Mouse (Mus musculus): ENCODE data around the gene Srsf4. TPM values are rescaled to one million over a fixed set of nuclear protein-coding genes. Genes with fewer than 3 reads are reported as not detected.

Srsf4 gene
- polyA plus RNA-seq, 1 experiment from 2014 or later: 140 TPM

GRCm38 (mm10) chr4:131919506-131920140, 46.2 kb downstream of the Srsf4 start:
- ATAC-seq (ENCODE audit: insufficient number of reproducible peaks, low FRiP score, low TSS enrichment, low read depth) (no peak), DNase-seq (ENCODE audit: low spot score) (no peak)
- Histone ChIP-seq H3K27me3 (ENCODE audit: control insufficient read depth, insufficient read depth, low read length) (peaks cover 20% of the 10 kb centered on the region), H3K4me1 (ENCODE audit: control insufficient read depth, insufficient read depth, low read length) (peaks cover 64% of the 10 kb centered on the region), H3K27ac (replicated peaks; ENCODE audit: low read depth, low read length) (peak overlapping the region; percentile 78), H3K4me2 (ENCODE audit: low read depth, severe bottlenecking) (peak overlapping the region; percentile 85), H3K9ac (ENCODE audit: low read length) (peak overlapping the region; percentile 66; the same call in 1 of the 2 replicates), H3K4me3 (ENCODE audit: low read depth, low read length) (peak overlapping the region; percentile 53), H3K36me3 (ENCODE audit: control insufficient read depth, insufficient read depth, low read length) (no peaks in the 10 kb centered on the region; the same call in 1 of the 2 replicates), H3K9me3 (ENCODE audit: control insufficient read depth, low read length) (no peaks in the 10 kb centered on the region)
- 3% methylated on average over 15 of the region's 15 CpGs for WGBS

GRCm38 (mm10) chr4:131920141-131920594, 46.8 kb downstream of the Srsf4 start:
- peaks cover 20% of the 10 kb centered on the region for H3K27me3 ChIP-seq (ENCODE audit: control insufficient read depth, insufficient read depth, low read length)
- ATAC-seq (ENCODE audit: insufficient number of reproducible peaks, low FRiP score, low TSS enrichment, low read depth) (no peak), DNase-seq (ENCODE audit: low spot score) (peak; percentile 81)
- H3K27ac ChIP-seq (replicated peaks; ENCODE audit: low read depth, low read length): peak overlapping the region; percentile 78
- H3K9me3 ChIP-seq (ENCODE audit: control insufficient read depth, low read length): no peaks in the 10 kb centered on the region
- peak overlapping the region; percentile 53 for H3K4me3 ChIP-seq (ENCODE audit: low read depth, low read length)
- H3K36me3 ChIP-seq (ENCODE audit: control insufficient read depth, insufficient read depth, low read length): no peaks in the 10 kb centered on the region; the same call in 1 of the 2 replicates
- peak overlapping the region; percentile 85 for H3K4me2 ChIP-seq (ENCODE audit: low read depth, severe bottlenecking)
- under 1% methylated on average over 43 of the region's 51 CpGs for WGBS
- H3K4me1 ChIP-seq (ENCODE audit: control insufficient read depth, insufficient read depth, low read length): peaks cover 61% of the 10 kb centered on the region
- peak overlapping the region; percentile 66 for H3K9ac ChIP-seq (ENCODE audit: low read length)

GRCm38 (mm10) chr4:131920595-131921351, 47.4 kb downstream of the Srsf4 start:
- Histone ChIP-seq H3K9ac (ENCODE audit: low read length) (peak overlapping the region; percentile 66), H3K4me1 (ENCODE audit: control insufficient read depth, insufficient read depth, low read length) (peaks cover 61% of the 10 kb centered on the region), H3K27ac (replicated peaks; ENCODE audit: low read depth, low read length) (peak overlapping the region; percentile 78), H3K9me3 (ENCODE audit: control insufficient read depth, low read length) (no peaks in the 10 kb centered on the region), H3K4me2 (ENCODE audit: low read depth, severe bottlenecking) (peak overlapping the region; percentile 85), H3K36me3 (ENCODE audit: control insufficient read depth, insufficient read depth, low read length) (peaks cover 3% of the 10 kb centered on the region; the same call in 1 of the 2 replicates), H3K27me3 (ENCODE audit: control insufficient read depth, insufficient read depth, low read length) (peaks cover 20% of the 10 kb centered on the region), H3K4me3 (ENCODE audit: low read depth, low read length) (peak overlapping the region; percentile 53)
- WGBS: under 1% methylated on average over 70 of the region's 76 CpGs
- ATAC-seq (ENCODE audit: insufficient number of reproducible peaks, low FRiP score, low TSS enrichment, low read depth): no peak
- peak; percentile 84 for DNase-seq (ENCODE audit: low spot score)

- H3K36me3 ChIP-seq (ENCODE audit: control insufficient read depth, insufficient read depth, low read length): peaks cover 8% of the 10 kb centered on the region; the same call in 1 of the 2 replicates
- peak; percentile 50 for DNase-seq (ENCODE audit: low spot score)
- H3K27me3 ChIP-seq (ENCODE audit: control insufficient read depth, insufficient read depth, low read length): peaks cover 20% of the 10 kb centered on the region
- peak within 1 kb of the TSS; percentile 85 for H3K4me2 ChIP-seq (ENCODE audit: low read depth, severe bottlenecking)
- peaks cover 60% of the 10 kb centered on the region for H3K4me1 ChIP-seq (ENCODE audit: control insufficient read depth, insufficient read depth, low read length)
- WGBS: under 1% methylated on average over 101 of the region's 130 CpGs
- peak within 1 kb of the TSS; percentile 53 for H3K4me3 ChIP-seq (ENCODE audit: low read depth, low read length)
- H3K27ac ChIP-seq (replicated peaks; ENCODE audit: low read depth, low read length): peak within 1 kb of the TSS; percentile 78
- no peak for ATAC-seq (ENCODE audit: insufficient number of reproducible peaks, low FRiP score, low TSS enrichment, low read depth)
- H3K9ac ChIP-seq (ENCODE audit: low read length): peak within 1 kb of the TSS; percentile 66
- no peaks in the 10 kb centered on the region for H3K9me3 ChIP-seq (ENCODE audit: control insufficient read depth, low read length)
Measured at GRCm38 (mm10) chr4:131921461-131922346, 48.3 kb downstream of the Srsf4 start, which contains the start of gene Tmem200b. Gene Tmem200b (plus strand): TSS chr4:131921771.

- Histone ChIP-seq H3K36me3 (ENCODE audit: control insufficient read depth, insufficient read depth, low read length) (peaks cover 8% of the 10 kb centered on the region; the same call in 1 of the 2 replicates), H3K27ac (replicated peaks; ENCODE audit: low read depth, low read length) (no peak overlapping the region), H3K4me2 (ENCODE audit: low read depth, severe bottlenecking) (peak overlapping the region; percentile 85), H3K9ac (ENCODE audit: low read length) (no peak overlapping the region), H3K4me3 (ENCODE audit: low read depth, low read length) (peak overlapping the region; percentile 53), H3K9me3 (ENCODE audit: control insufficient read depth, low read length) (no peaks in the 10 kb centered on the region), H3K4me1 (ENCODE audit: control insufficient read depth, insufficient read depth, low read length) (peaks cover 57% of the 10 kb centered on the region), H3K27me3 (ENCODE audit: control insufficient read depth, insufficient read depth, low read length) (peaks cover 20% of the 10 kb centered on the region)
- DNase-seq (ENCODE audit: low spot score) (no peak), ATAC-seq (ENCODE audit: insufficient number of reproducible peaks, low FRiP score, low TSS enrichment, low read depth) (no peak)
- WGBS: 53% methylated on average over 15 of the region's 15 CpGs
Measured at GRCm38 (mm10) chr4:131922404-131922803, 49.0 kb downstream of the Srsf4 start.

- peaks cover 42% of the 10 kb centered on the region for H3K4me1 ChIP-seq (ENCODE audit: control insufficient read depth, insufficient read depth, low read length)
- WGBS: 75% methylated on average over 6 of the region's 6 CpGs
- no peaks in the 10 kb centered on the region for H3K9me3 ChIP-seq (ENCODE audit: control insufficient read depth, low read length)
- peaks cover 20% of the 10 kb centered on the region for H3K27me3 ChIP-seq (ENCODE audit: control insufficient read depth, insufficient read depth, low read length)
- peaks cover 11% of the 10 kb centered on the region; the same call in 1 of the 2 replicates for H3K36me3 ChIP-seq (ENCODE audit: control insufficient read depth, insufficient read depth, low read length)
- H3K27ac ChIP-seq (replicated peaks; ENCODE audit: low read depth, low read length): no peak overlapping the region
- no peak overlapping the region for H3K4me3 ChIP-seq (ENCODE audit: low read depth, low read length)
- no peak overlapping the region for H3K4me2 ChIP-seq (ENCODE audit: low read depth, severe bottlenecking)
- no peak overlapping the region for H3K9ac ChIP-seq (ENCODE audit: low read length)
- DNase-seq (ENCODE audit: low spot score) (no peak), ATAC-seq (ENCODE audit: insufficient number of reproducible peaks, low FRiP score, low TSS enrichment, low read depth) (no peak)
Measured at GRCm38 (mm10) chr4:131924096-131924810, 50.8 kb downstream of the Srsf4 start.

- WGBS: 90% methylated on average over 6 of the region's 6 CpGs
- Histone ChIP-seq H3K27ac (replicated peaks; ENCODE audit: low read depth, low read length) (no peak overlapping the region), H3K27me3 (ENCODE audit: control insufficient read depth, insufficient read depth, low read length) (no peaks in the 10 kb centered on the region), H3K9ac (ENCODE audit: low read length) (no peak overlapping the region), H3K4me1 (ENCODE audit: control insufficient read depth, insufficient read depth, low read length) (peaks cover 10% of the 10 kb centered on the region; the same call in 1 of the 2 replicates), H3K4me3 (ENCODE audit: low read depth, low read length) (no peak overlapping the region), H3K9me3 (ENCODE audit: control insufficient read depth, low read length) (no peaks in the 10 kb centered on the region), H3K36me3 (ENCODE audit: control insufficient read depth, insufficient read depth, low read length) (peaks cover 21% of the 10 kb centered on the region), H3K4me2 (ENCODE audit: low read depth, severe bottlenecking) (no peak overlapping the region)
- ATAC-seq (ENCODE audit: insufficient number of reproducible peaks, low FRiP score, low TSS enrichment, low read depth) (no peak), DNase-seq (ENCODE audit: low spot score) (no peak)
Measured at GRCm38 (mm10) chr4:131929146-131929545, 55.7 kb downstream of the Srsf4 start.
